Mouse (Mus musculus) embryonic facial prominence, embryonic 10.5 days (tissue): ENCODE measurements around the gene Syne4. TPM values are rescaled to one million over a fixed set of nuclear protein-coding genes. Genes with fewer than 3 reads are reported as not detected.
A peak's percentile ranks its signal among the peaks of the same experiment; 100 is the strongest.

Experiments used
- DNase-seq: peaks from one replicate; pipeline ENCODE4 v3.0.0-alpha.2; 2017; ENCODE audit warnings: low spot score
- H3K27ac ChIP-seq: fragments of 300-500 bp; sonication (generic); replicated peaks from 2 replicates; pipeline ENCODE4 v1.5.1; 2016; ENCODE audit warnings: mild to moderate bottlenecking
- H3K27me3 ChIP-seq: fragments of 300-500 bp; sonication (generic); replicated peaks from 2 replicates; pipeline ENCODE4 v1.6.1; 2016; ENCODE audit warnings: low read depth, mild to moderate bottlenecking; ENCODE audit not compliant: poor library complexity, severe bottlenecking
- H3K36me3 ChIP-seq: fragments of 300-500 bp; sonication (generic); replicated peaks from 2 replicates; pipeline ENCODE4 v1.6.1; 2016; ENCODE audit warnings: mild to moderate bottlenecking, moderate library complexity
- H3K4me1 ChIP-seq: fragments of 300-500 bp; sonication (generic); 2 replicates; pipeline ENCODE4 v1.6.1; 2016
- H3K4me3 ChIP-seq: fragments of 300-500 bp; sonication (generic); 2 replicates; pipeline ENCODE4 v1.5.1; 2016; ENCODE audit warnings: mild to moderate bottlenecking, moderate library complexity
- H3K9me3 ChIP-seq: fragments of 300-500 bp; sonication (generic); 2 replicates; pipeline ENCODE4 v1.6.1; 2016; ENCODE audit warnings: mild to moderate bottlenecking
- WGBS: fragments of 180-500 bp; shearing (Covaris S2); methylation state at CpG from one replicate; pipeline ENCODE4 v1.1.7; 2016; 5-methylcytosine and 5-hydroxymethylcytosine counted together
- polyA plus RNA-seq: library from polyadenylated mRNA; unstranded; fragments of >200 nt; fragmentation: Nextera tagmentation; extraction: Ambion mirVana; gene quantifications from 2 replicates; pipeline ENCODE4 v1.2.1, GENCODE M21; 2016

Syne4 gene
- polyA plus RNA-seq, 1 experiment from 2014 or later = 65.6 TPM

DNA sequence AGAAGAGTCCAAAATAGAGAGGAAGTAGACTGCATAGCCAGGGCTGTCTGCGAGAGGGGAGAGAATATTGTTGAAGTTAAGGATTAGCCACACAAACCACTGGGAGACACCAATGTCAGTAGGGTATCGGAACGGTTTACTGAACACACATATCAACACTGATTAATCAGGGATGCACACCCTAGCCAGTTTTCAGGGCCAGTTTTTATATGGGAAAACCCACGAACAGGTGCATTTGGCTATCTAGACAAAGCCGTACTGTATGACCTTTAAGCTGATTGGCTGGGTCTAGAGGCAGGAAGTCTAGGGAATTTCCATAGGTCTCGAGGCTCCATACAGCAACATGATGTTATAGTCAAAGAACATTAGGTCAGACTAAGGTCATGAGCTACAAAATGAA is 8.3 kb downstream of the Syne4 start:
- 37% methylated on average over 6 of the region's 6 CpGs for WGBS
- H3K27ac ChIP-seq = peak overlapping the region; percentile 90
- H3K36me3 ChIP-seq = peaks cover 23% of the 10 kb centered on the region

DNA sequence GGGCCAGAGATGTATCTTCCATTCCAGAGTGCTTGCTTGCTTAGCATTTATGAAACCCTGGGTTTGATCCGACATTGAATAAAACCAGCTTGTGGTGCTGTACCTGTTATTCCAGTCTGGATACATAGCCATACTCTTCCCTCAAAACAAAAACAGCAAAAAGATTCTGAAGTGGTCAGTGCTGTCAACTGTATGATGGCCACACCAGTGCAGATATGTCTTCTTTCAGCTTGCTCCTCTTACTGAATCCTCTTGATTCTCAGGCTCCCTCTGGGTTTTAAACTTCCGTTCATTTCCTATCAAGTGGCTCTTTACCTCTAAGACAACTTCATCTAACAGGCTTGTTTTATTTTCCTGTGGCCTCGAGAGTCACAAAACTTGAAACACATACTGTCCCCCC is 9.2 kb downstream of the Syne4 start, which contains the start of gene Sdhaf1:
Gene Sdhaf1, minus strand, starts transcription at position 101 of the 400 bp plus-strand sequence.
- Histone ChIP-seq H3K36me3 (peaks cover 14% of the 10 kb centered on the region), H3K4me1 (peaks cover 22% of the 10 kb centered on the region), H3K4me3 (peak within 1 kb of the TSS; percentile 73), H3K27ac (peak within 1 kb of the TSS; percentile 90), H3K9me3 (peaks cover 5% of the 10 kb centered on the region; the same call in 1 of the 2 replicates), H3K27me3 (no peaks in the 10 kb centered on the region)
- WGBS = 75% methylated on average over 3 of the region's 3 CpGs
- DNase-seq = no peak

More for the DNA sequence above, 8.3 kb downstream of the Syne4 start:
- no peak for DNase-seq
- Histone ChIP-seq H3K9me3 (peaks cover 5% of the 10 kb centered on the region; the same call in 1 of the 2 replicates), H3K4me1 (peaks cover 16% of the 10 kb centered on the region), H3K27me3 (no peaks in the 10 kb centered on the region), H3K4me3 (peak overlapping the region; percentile 73)

DNA sequence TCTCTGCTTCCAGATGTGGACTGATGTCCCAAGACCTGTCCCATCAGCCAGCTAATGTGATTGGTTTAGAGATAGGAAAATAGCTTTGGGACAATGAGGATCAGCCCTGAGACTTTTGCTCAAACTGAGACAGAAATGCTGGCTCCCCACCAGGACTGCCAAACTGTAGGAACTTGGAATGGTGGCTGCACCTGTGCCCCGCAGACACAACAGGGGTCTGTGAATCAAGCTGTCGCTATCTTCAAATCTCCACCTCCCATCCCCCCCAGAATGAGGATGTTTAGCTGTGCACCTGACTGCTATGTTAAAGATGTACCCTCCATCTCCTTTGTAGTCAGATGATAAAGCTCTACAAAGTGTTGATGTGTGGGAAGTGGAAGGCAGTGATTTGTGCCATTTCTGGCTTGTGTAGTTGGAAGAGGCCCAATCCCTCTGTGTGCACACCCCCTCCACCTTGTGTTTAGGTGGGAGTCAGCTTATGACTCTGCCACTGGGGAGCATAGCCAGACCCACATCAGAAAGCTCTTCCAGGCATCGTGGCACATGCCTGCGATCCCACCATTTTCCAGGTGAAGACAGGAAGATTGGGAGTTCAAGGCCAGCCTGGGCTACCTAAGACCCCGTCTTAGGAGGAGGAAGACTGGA is 9.8 kb downstream of the Syne4 start:
- no peak for DNase-seq
- 82% methylated on average over 5 of the region's 5 CpGs for WGBS

DNA sequence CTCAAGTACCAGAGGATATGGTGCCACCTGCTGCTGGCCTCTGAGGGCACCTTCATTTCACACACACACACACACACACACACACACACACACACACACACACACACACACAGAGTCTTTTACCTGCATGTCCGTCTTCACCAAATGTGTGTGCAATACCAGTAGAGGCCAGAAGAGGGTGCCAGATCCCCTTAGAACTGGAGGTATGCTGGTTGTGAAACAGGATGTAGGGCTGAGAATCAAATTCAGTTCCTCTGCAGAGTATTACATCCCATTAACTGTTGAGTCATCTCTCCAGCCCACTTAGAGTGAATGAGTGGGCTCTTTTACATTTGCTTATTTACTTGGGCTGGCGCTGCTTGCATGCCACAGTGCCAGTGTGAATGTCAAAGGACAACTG is 10.8 kb downstream of the Syne4 start:
- peaks cover 23% of the 10 kb centered on the region for H3K4me1 ChIP-seq
- H3K27ac ChIP-seq = no peak overlapping the region
- H3K4me3 ChIP-seq = no peak overlapping the region
- 37% methylated on average over 2 of the region's 2 CpGs for WGBS
- H3K27me3 ChIP-seq = no peaks in the 10 kb centered on the region
- peak; percentile 63 for DNase-seq
- peaks cover 5% of the 10 kb centered on the region; the same call in 1 of the 2 replicates for H3K9me3 ChIP-seq
- H3K36me3 ChIP-seq = no peaks in the 10 kb centered on the region

More for the DNA sequence above, 9.8 kb downstream of the Syne4 start:
- Histone ChIP-seq H3K36me3 (peaks cover 8% of the 10 kb centered on the region; the same call in 1 of the 2 replicates), H3K4me3 (no peak overlapping the region), H3K9me3 (peaks cover 5% of the 10 kb centered on the region; the same call in 1 of the 2 replicates), H3K27me3 (no peaks in the 10 kb centered on the region), H3K27ac (no peak overlapping the region), H3K4me1 (peaks cover 23% of the 10 kb centered on the region)

DNA sequence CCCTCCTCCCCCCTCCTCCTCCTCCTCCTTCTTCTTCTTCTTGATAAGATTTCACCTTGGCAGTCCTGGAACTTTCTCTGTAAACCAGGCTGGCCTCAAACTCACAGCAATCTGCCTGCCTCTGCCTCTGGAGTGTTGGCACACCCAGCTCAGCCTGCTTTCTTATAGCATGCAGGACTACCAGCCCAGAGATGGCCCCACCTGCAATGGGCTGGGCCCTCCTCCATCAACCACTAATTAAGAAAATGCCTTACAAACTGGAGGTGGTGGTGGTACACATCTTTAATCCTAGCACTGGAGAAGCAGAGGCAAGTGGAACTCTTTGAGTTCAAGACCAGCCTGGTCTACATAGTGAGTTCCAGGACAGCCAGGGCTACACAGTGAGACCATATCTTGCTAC is 11.8 kb downstream of the Syne4 start:
- no peak overlapping the region for H3K27ac ChIP-seq
- no peaks in the 10 kb centered on the region for H3K36me3 ChIP-seq
- no peak overlapping the region for H3K4me3 ChIP-seq
- no peaks in the 10 kb centered on the region for H3K27me3 ChIP-seq
- H3K4me1 ChIP-seq = peaks cover 18% of the 10 kb centered on the region
- no peak for DNase-seq
- H3K9me3 ChIP-seq = peaks cover 5% of the 10 kb centered on the region; the same call in 1 of the 2 replicates

DNA sequence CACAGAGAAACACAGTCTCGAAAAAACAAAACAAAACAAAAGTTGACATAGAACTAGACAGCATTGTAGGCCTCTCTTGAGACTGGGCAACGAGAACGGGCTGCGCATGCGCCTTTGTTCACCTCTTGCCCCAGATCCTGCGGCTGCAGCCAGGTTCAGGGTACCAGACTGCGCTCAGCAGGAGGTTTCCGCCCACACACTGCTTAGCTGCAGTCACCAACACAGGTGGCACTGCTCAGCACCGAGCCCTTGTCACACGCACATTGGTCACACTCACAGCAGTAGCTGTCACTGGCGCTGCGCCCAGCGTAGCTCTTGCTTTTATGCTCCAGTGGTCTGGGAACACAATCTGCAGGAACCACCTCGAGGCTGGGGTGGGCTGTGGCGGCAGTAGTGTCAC is 12.5 kb downstream of the Syne4 start:
- no peak for DNase-seq
- H3K4me1 ChIP-seq = peaks cover 24% of the 10 kb centered on the region
- 67% methylated on average over 15 of the region's 15 CpGs for WGBS
- H3K36me3 ChIP-seq = no peaks in the 10 kb centered on the region
- peaks cover 5% of the 10 kb centered on the region; the same call in 1 of the 2 replicates for H3K9me3 ChIP-seq
- H3K4me3 ChIP-seq = no peak overlapping the region
- no peaks in the 10 kb centered on the region for H3K27me3 ChIP-seq
- no peak overlapping the region for H3K27ac ChIP-seq

DNA sequence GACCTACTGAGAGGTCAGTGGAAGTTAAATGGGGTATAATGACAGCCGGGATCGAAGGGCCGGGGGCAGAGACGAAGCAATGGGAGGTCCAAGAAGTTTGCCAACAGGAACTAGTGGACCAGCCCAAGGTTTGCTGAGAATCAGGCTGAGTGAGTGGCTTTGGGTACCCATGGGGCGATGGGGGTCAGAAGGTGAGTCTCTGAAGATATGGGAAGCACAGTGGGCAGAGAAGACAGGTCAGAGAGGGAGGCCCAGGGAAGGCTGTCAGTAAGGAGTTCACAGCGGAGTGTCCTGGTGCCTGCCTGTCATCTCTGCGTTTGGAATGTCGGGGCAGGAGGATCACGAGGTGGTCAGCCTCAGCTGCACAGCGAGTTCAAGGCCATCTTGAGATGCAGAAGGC is 13.8 kb downstream of the Syne4 start:
- DNase-seq = no peak

DNA sequence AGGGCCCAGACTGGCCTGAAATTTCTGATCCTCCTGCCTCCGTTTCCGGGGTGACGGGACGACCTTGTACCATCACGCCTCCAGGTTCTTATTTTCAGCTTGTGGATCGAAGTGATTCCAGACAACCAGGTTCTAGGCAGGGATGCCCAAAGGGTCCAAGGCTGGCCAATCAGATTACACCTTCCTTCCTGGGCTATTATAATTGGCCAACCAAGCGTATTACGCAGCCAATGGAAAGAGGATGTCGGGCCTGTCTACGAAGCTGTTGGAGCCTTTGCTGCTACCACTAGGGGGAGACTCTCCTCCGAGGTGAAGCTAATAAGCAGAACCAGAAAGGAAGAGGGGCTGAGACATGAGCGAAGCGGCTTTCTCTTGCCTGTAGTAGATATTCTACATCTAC is 17.3 kb downstream of the Syne4 start:
- no peaks in the 10 kb centered on the region for H3K9me3 ChIP-seq
- WGBS = 5% methylated on average over 13 of the region's 13 CpGs
- peak overlapping the region; percentile 32 for H3K4me3 ChIP-seq
- no peaks in the 10 kb centered on the region for H3K36me3 ChIP-seq
- H3K27me3 ChIP-seq = peaks cover 42% of the 10 kb centered on the region
- H3K4me1 ChIP-seq = peaks cover 22% of the 10 kb centered on the region
- peak; percentile 86 for DNase-seq
- no peak overlapping the region for H3K27ac ChIP-seq

More for the DNA sequence above, 13.8 kb downstream of the Syne4 start:
- peaks cover 5% of the 10 kb centered on the region; the same call in 1 of the 2 replicates for H3K9me3 ChIP-seq
- peaks cover 12% of the 10 kb centered on the region for H3K27me3 ChIP-seq
- no peak overlapping the region for H3K27ac ChIP-seq
- H3K4me1 ChIP-seq = peaks cover 19% of the 10 kb centered on the region
- no peak overlapping the region for H3K4me3 ChIP-seq
- no peaks in the 10 kb centered on the region for H3K36me3 ChIP-seq
- 49% methylated on average over 10 of the region's 10 CpGs for WGBS

DNA sequence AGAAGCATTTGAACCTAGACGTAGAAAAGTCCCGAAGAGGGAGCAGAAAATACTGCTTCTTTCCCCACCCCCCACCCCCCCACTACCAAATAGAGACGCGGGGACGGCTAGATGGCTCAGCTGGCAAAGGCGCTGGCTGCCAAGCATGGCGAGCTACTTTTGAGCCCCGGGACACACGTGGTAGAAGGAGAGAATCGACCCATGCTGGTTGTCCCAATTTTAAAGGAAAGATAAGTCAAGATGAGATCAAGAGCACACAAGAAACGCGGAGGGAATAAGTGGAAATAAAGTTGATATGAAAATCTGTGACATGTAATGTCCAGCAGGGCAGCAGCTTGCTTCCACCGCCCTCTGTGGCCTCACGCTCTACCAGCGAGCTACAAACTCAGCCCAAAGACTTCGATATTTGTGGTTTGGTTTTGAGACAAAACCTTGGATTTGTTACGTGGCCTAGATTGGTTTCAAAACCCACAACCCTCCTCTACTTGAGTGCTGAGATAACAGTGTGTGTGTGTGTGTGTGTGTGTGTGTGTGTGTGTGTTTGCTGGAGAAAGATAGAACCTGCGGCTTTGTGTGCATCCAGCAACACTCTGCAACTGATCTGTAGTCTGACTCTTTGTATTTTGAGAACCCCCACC is 18.1 kb downstream of the Syne4 start:
- H3K27ac ChIP-seq = no peak overlapping the region
- H3K27me3 ChIP-seq = peaks cover 42% of the 10 kb centered on the region
- H3K4me1 ChIP-seq = peaks cover 22% of the 10 kb centered on the region
- no peaks in the 10 kb centered on the region for H3K36me3 ChIP-seq
- H3K4me3 ChIP-seq = no peak overlapping the region
- DNase-seq = no peak
- 71% methylated on average over 18 of the region's 18 CpGs for WGBS
- no peaks in the 10 kb centered on the region for H3K9me3 ChIP-seq

DNA sequence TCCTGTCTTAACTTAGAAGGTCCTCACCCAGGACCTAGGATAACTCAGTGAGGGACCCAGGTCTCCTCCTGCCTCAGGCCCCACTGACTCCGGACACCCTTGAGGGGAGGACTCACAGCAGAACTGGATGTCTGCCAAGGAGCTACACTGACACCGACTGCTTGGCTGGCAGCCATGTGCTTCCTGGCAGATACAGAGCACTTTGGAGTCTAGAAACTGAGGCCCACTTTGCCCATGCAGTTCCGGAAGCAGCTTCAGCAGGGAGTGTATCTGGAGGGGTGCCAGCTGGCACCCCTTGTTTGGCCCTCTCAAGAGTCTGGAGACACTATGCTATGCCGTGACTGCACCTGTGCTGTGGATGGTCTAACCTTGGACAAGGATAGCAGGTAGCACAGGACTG is 18.8 kb downstream of the Syne4 start:
- no peaks in the 10 kb centered on the region for H3K36me3 ChIP-seq
- H3K27me3 ChIP-seq = peaks cover 42% of the 10 kb centered on the region
- no peak for DNase-seq
- H3K27ac ChIP-seq = no peak overlapping the region
- H3K4me1 ChIP-seq = peaks cover 19% of the 10 kb centered on the region
- H3K4me3 ChIP-seq = no peak overlapping the region
- WGBS = 83% methylated on average over 4 of the region's 4 CpGs
- H3K9me3 ChIP-seq = no peaks in the 10 kb centered on the region

DNA sequence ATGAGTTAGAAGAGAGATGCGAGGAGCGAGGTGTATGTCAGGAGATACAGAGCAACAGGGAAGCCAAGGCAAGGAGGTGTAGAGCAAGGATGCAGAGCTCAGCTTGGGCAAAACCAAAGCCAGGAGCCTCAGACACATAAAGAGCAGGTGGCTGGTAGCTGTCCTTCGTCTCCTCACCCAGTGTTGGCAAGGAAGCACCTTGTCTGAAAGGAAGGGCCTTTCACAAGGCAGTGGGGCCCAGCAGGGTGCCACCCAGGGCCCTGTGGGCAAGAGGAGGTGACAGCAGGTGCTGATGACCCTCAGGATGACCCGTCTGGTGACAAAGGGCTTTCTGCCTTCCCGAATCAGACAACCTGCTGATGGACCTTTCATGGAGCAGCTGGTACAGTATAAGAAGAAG is 20.0 kb downstream of the Syne4 start:
- peaks cover 43% of the 10 kb centered on the region for H3K27me3 ChIP-seq
- DNase-seq = no peak
- no peak overlapping the region for H3K4me3 ChIP-seq
- 68% methylated on average over 5 of the region's 5 CpGs for WGBS
- H3K36me3 ChIP-seq = no peaks in the 10 kb centered on the region
- no peaks in the 10 kb centered on the region for H3K9me3 ChIP-seq
- peaks cover 15% of the 10 kb centered on the region for H3K4me1 ChIP-seq
- H3K27ac ChIP-seq = no peak overlapping the region

DNA sequence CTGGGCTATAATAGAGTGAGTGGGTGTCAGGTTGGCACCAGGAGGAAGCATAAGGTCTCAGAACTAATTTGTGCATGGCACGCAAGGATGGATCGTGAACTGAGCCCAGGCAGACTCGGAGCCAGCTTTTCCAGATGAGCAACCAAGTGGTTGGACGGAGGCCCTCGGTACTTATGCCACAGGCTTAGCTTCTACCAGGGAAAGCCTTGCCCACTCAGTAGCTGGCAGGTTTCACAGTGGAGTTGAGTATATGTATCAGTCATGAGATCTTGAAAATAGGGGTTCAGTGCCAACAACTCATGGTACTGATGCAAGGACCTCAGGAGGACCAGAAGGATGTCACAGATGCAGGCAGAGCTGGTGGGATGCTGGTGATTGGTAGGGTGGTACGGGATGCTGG is 21.1 kb downstream of the Syne4 start:
- H3K27ac ChIP-seq = no peak overlapping the region
- no peaks in the 10 kb centered on the region for H3K9me3 ChIP-seq
- peaks cover 47% of the 10 kb centered on the region for H3K27me3 ChIP-seq
- H3K4me1 ChIP-seq = peaks cover 15% of the 10 kb centered on the region
- H3K4me3 ChIP-seq = no peak overlapping the region
- no peaks in the 10 kb centered on the region for H3K36me3 ChIP-seq
- DNase-seq = no peak
- 76% methylated on average over 6 of the region's 6 CpGs for WGBS

DNA sequence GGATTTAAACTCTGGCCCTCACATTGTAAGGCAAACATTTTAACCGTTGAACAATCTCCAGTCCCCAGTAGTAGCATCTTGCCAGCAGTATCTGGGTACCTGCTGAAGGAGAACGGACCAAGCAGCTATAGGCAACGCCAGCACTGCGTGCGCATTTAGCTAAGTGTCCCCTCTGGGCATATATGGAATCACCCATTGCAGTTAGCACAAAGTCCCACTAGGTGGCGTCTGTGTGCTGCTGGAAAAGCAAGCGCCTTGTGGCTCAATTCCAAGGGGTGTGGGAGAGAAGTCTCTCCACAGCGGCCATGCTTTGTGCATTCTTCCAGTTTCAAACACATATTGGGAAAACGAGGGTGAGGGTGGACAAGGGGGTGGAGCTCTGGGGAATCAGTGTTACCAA is 21.8 kb downstream of the Syne4 start:
- DNase-seq = peak; percentile 84
- H3K4me1 ChIP-seq = peaks cover 12% of the 10 kb centered on the region
- H3K27ac ChIP-seq = no peak overlapping the region
- peaks cover 47% of the 10 kb centered on the region for H3K27me3 ChIP-seq
- no peaks in the 10 kb centered on the region for H3K9me3 ChIP-seq
- no peak overlapping the region for H3K4me3 ChIP-seq
- no peaks in the 10 kb centered on the region for H3K36me3 ChIP-seq
- 2% methylated on average over 9 of the region's 9 CpGs for WGBS
